Mouse (Mus musculus): ENCODE measurements around the gene Wdr64. TPM values are rescaled to one million over a fixed set of nuclear protein-coding genes. Genes with fewer than 3 reads are reported as not detected.

Wdr64 gene
- not detected for polyA plus RNA-seq (2014; fragmentation: Illumina TruSeq; extraction: RNeasy Lipid Tissue Mini Kit (QIAGEN cat#74804))

GRCm38 (mm10) chr1:175698293-175698692 lies at the start of gene Wdr64:
Gene Wdr64, plus strand, starts transcription at chr1:175698593.

GRCm38 (mm10) chr1:175692246-175692996 lies 6.0 kb upstream of the Wdr64 start, which contains the start of the genes Opn3 and Chml:
Gene Opn3, minus strand, starts transcription at chr1:175692776.
Gene Chml, minus strand, starts transcription at chr1:175692901.

Other genes with a start within 250 kb of the Wdr64 start
- 3.2 TPM for gene Rgs7, start 206.1 kb upstream of the Wdr64 start, polyA plus RNA-seq (2014; fragmentation: Illumina TruSeq; extraction: RNeasy Lipid Tissue Mini Kit (QIAGEN cat#74804))
- 1.1 TPM for gene Kmo, start 78.2 kb upstream of the Wdr64 start, polyA plus RNA-seq (2014; fragmentation: Illumina TruSeq; extraction: RNeasy Lipid Tissue Mini Kit (QIAGEN cat#74804))
- gene Fh1, start 73.0 kb upstream of the Wdr64 start, polyA plus RNA-seq (2014; fragmentation: Illumina TruSeq; extraction: RNeasy Lipid Tissue Mini Kit (QIAGEN cat#74804)), result 229 TPM
- 6.2 TPM for gene Opn3, start 5.8 kb upstream of the Wdr64 start, polyA plus RNA-seq (2014; fragmentation: Illumina TruSeq; extraction: RNeasy Lipid Tissue Mini Kit (QIAGEN cat#74804))
- 34.4 TPM for gene Chml, start 5.7 kb upstream of the Wdr64 start, polyA plus RNA-seq (2014; fragmentation: Illumina TruSeq; extraction: RNeasy Lipid Tissue Mini Kit (QIAGEN cat#74804))
- gene Exo1, start 182.0 kb downstream of the Wdr64 start, polyA plus RNA-seq (2014; fragmentation: Illumina TruSeq; extraction: RNeasy Lipid Tissue Mini Kit (QIAGEN cat#74804)), result 13.5 TPM
- gene Gm38100, start 221.7 kb downstream of the Wdr64 start, polyA plus RNA-seq (2014; fragmentation: Illumina TruSeq; extraction: RNeasy Lipid Tissue Mini Kit (QIAGEN cat#74804)), result not detected